Mouse (Mus musculus): ENCODE measurements at regions not wholly inside any gene's neighbourhood (a gene's known extent, or its start where the extent isn't known, plus 50 kb on each side); places are given as distances from the start of the nearest gene placed in this dataset.

DNA sequence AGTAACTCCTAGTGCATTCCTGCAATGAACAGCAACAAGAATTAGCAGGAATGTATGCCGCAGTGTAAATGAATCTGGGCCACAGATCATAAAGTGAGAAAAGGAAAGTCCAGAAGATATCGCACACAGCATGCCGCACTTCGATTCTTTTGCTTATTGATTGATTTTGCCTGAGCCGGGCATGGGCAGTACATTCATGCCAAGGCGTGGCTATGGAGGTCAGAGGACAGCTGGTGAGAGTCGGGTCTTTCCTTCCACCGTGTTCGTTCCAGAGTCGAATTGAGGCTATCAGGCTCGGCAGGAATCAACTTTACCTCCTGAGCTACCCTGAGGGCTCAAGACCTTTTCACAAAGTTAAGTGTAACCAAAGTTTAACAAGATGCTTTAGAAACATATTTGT, 372.3 kb upstream of the Jarid2 start:
- TF ChIP-seq CTCF (IDR thresholded peaks at IDR 0.05; ENCODE audit: control insufficient read depth, insufficient read depth, insufficient read length) (no peak), MAX (IDR thresholded peaks at IDR 0.05) (no peak), USF1 (IDR thresholded peaks at IDR 0.05; ENCODE audit: low read depth) (no peak), MYOG (IDR thresholded peaks at IDR 0.05; ENCODE audit: control insufficient read depth, extremely low read depth, insufficient read length) (no peak)

Measured in C2C12 (cell line).